Mouse (Mus musculus): ENCODE results near the gene Gramd4.

GRCm38 (mm10) chr15:86057413-86057812 lies at the start of gene Gramd4:
- TF ChIP-seq CTCF (IDR thresholded peaks at IDR 0.05; ENCODE audit: borderline replicate concordance, insufficient read depth, low read length), result no peak
- TF ChIP-seq POLR2A (IDR thresholded peaks at IDR 0.05; ENCODE audit: low read depth, low read length), result no peak

Measured in embryonic fibroblast, embryonic 13.5 days (primary cell).